Mouse (Mus musculus) embryonic facial prominence, embryonic 15.5 days (tissue): ENCODE data around the gene Tmem263. TPM values are rescaled to one million over a fixed set of nuclear protein-coding genes. Genes with fewer than 3 reads are reported as not detected.
A peak's percentile ranks its signal among the peaks of the same experiment; 100 is the strongest.

Experiments
- ATAC-seq: fragments of 200-750 bp; cut with Nextera tagmentation; 2 replicates; pipeline ENCODE4 v1.8.0; 2017; ENCODE audit warnings: low read depth, moderate TSS enrichment; ENCODE audit not compliant: insufficient number of reproducible peaks, low FRiP score, low TSS enrichment
- H3K27ac ChIP-seq: fragments of 300-500 bp; sonication (generic); replicated peaks from 2 replicates; pipeline ENCODE4 v1.5.1; 2015; ENCODE audit warnings: mild to moderate bottlenecking, inconsistent platforms
- H3K27me3 ChIP-seq: fragments of 300-500 bp; sonication (generic); 2 replicates; pipeline ENCODE4 v1.6.1; 2015; ENCODE audit warnings: inconsistent platforms
- H3K36me3 ChIP-seq: fragments of 300-500 bp; sonication (generic); 2 replicates; pipeline ENCODE4 v1.6.1; 2015; ENCODE audit warnings: mild to moderate bottlenecking, inconsistent platforms
- H3K4me1 ChIP-seq: fragments of 300-500 bp; sonication (generic); 2 replicates; pipeline ENCODE4 v1.6.1; 2015; ENCODE audit warnings: inconsistent platforms
- H3K4me2 ChIP-seq: fragments of 300-500 bp; sonication (generic); replicated peaks from 2 replicates; pipeline ENCODE4 v1.6.1; 2015; ENCODE audit warnings: mild to moderate bottlenecking, inconsistent platforms
- H3K4me3 ChIP-seq: fragments of 300-500 bp; sonication (generic); replicated peaks from 2 replicates; pipeline ENCODE4 v1.5.1; 2015; ENCODE audit warnings: mild to moderate bottlenecking, inconsistent platforms
- H3K9ac ChIP-seq: fragments of 300-500 bp; sonication (generic); 2 replicates; pipeline ENCODE4 v1.6.1; 2015; ENCODE audit warnings: inconsistent platforms
- H3K9me3 ChIP-seq: fragments of 300-500 bp; sonication (generic); replicated peaks from 2 replicates; pipeline ENCODE4 v1.6.1; 2016; ENCODE audit warnings: inconsistent platforms
- WGBS: fragments of 180-500 bp; shearing (Covaris S2); methylation state at CpG from one replicate; pipeline ENCODE4 v1.1.7; 2015; 5-methylcytosine and 5-hydroxymethylcytosine counted together
- polyA plus RNA-seq: library from polyadenylated mRNA; unstranded; fragments of >200 nt; fragmentation: Nextera tagmentation; extraction: Ambion mirVana; gene quantifications from 2 replicates; pipeline ENCODE4 v1.2.1, GENCODE M21; 2015

The Tmem263 gene
- polyA plus RNA-seq, 1 experiment from 2014 or later: 105 TPM

- H3K27me3 ChIP-seq: no peaks in the 10 kb centered on the region
- no peaks in the 10 kb centered on the region for H3K4me1 ChIP-seq
- no peak overlapping the region for H3K4me2 ChIP-seq
- no peaks in the 10 kb centered on the region for H3K9me3 ChIP-seq
- H3K4me3 ChIP-seq: no peak overlapping the region
- no peak overlapping the region for H3K27ac ChIP-seq
- no peak overlapping the region for H3K9ac ChIP-seq
- no peak for ATAC-seq
- H3K36me3 ChIP-seq: peaks cover 36% of the 10 kb centered on the region
- WGBS: 80% methylated on average over 9 of the region's 9 CpGs
These were observed 39.0 kb downstream of the Tmem263 start for GRCm38 (mm10) chr10:85141465-85141864.

- no peak overlapping the region for H3K4me2 ChIP-seq
- H3K9ac ChIP-seq: no peak overlapping the region
- H3K9me3 ChIP-seq: no peaks in the 10 kb centered on the region
- ATAC-seq: no peak
- H3K4me3 ChIP-seq: no peak overlapping the region
- H3K36me3 ChIP-seq: peaks cover 43% of the 10 kb centered on the region
- H3K4me1 ChIP-seq: no peaks in the 10 kb centered on the region
- WGBS: 89% methylated on average over 14 of the region's 14 CpGs
- no peak overlapping the region for H3K27ac ChIP-seq
- H3K27me3 ChIP-seq: no peaks in the 10 kb centered on the region
These were observed 43.9 kb downstream of the Tmem263 start for GRCm38 (mm10) chr10:85146282-85146681.

- no peak for ATAC-seq
- Histone ChIP-seq H3K4me1 (no peaks in the 10 kb centered on the region), H3K36me3 (peaks cover 25% of the 10 kb centered on the region), H3K27me3 (no peaks in the 10 kb centered on the region), H3K9me3 (no peaks in the 10 kb centered on the region), H3K27ac (no peak overlapping the region), H3K4me2 (no peak overlapping the region), H3K4me3 (no peak overlapping the region), H3K9ac (no peak overlapping the region)
- WGBS: 79% methylated on average over 5 of the region's 5 CpGs
These were observed 46.8 kb downstream of the Tmem263 start for GRCm38 (mm10) chr10:85149226-85149625.

- no peak for ATAC-seq
- no peak overlapping the region for H3K4me3 ChIP-seq
These were observed 51.8 kb downstream of the Tmem263 start for GRCm38 (mm10) chr10:85154195-85154594.

GRCm38 (mm10) chr10:85157451-85157850 lies 55.0 kb downstream of the Tmem263 start:
- ATAC-seq: no peak
- WGBS: 91% methylated on average over 7 of the region's 7 CpGs
- H3K27ac ChIP-seq: no peak overlapping the region

More at GRCm38 (mm10) chr10:85154195-85154594, 51.8 kb downstream of the Tmem263 start:
- Histone ChIP-seq H3K36me3 (peaks cover 2% of the 10 kb centered on the region; the same call in 1 of the 2 replicates), H3K27ac (no peak overlapping the region), H3K9ac (no peak overlapping the region), H3K4me2 (no peak overlapping the region), H3K27me3 (no peaks in the 10 kb centered on the region), H3K9me3 (no peaks in the 10 kb centered on the region), H3K4me1 (no peaks in the 10 kb centered on the region)
- 13% methylated on average over 2 of the region's 2 CpGs for WGBS

GRCm38 (mm10) chr10:85159989-85160619 lies 57.7 kb downstream of the Tmem263 start:
- no peaks in the 10 kb centered on the region for H3K36me3 ChIP-seq
- no peaks in the 10 kb centered on the region for H3K9me3 ChIP-seq
- no peaks in the 10 kb centered on the region for H3K27me3 ChIP-seq
- H3K4me2 ChIP-seq: no peak overlapping the region
- H3K27ac ChIP-seq: no peak overlapping the region
- H3K4me3 ChIP-seq: no peak overlapping the region
- no peak for ATAC-seq
- H3K9ac ChIP-seq: no peak overlapping the region
- H3K4me1 ChIP-seq: 0 out of 2 replicates have a peak, but pooled peaks cover 4% of the 10 kb centered on the region
- WGBS: 75% methylated on average over 1 of the region's 1 CpGs

More at GRCm38 (mm10) chr10:85157451-85157850, 55.0 kb downstream of the Tmem263 start:
- Histone ChIP-seq H3K9me3 (no peaks in the 10 kb centered on the region), H3K9ac (no peak overlapping the region), H3K36me3 (no peaks in the 10 kb centered on the region), H3K4me3 (no peak overlapping the region), H3K4me1 (0 out of 2 replicates have a peak, but pooled peaks cover under 1% of the 10 kb centered on the region), H3K4me2 (no peak overlapping the region), H3K27me3 (no peaks in the 10 kb centered on the region)

- no peak overlapping the region for H3K4me3 ChIP-seq
- H3K9ac ChIP-seq: no peak overlapping the region
- H3K27me3 ChIP-seq: no peaks in the 10 kb centered on the region
- no peak overlapping the region for H3K27ac ChIP-seq
- 66% methylated on average over 5 of the region's 5 CpGs for WGBS
- peak; percentile 47; the same call in 1 of the 2 replicates for ATAC-seq
- no peaks in the 10 kb centered on the region for H3K36me3 ChIP-seq
- 0 out of 2 replicates have a peak, but pooled peaks cover 4% of the 10 kb centered on the region for H3K4me1 ChIP-seq
- H3K4me2 ChIP-seq: no peak overlapping the region
- H3K9me3 ChIP-seq: no peaks in the 10 kb centered on the region
These were observed 59.4 kb downstream of the Tmem263 start for GRCm38 (mm10) chr10:85161745-85162351.

- H3K9me3 ChIP-seq: no peaks in the 10 kb centered on the region
- 91% methylated on average over 13 of the region's 13 CpGs for WGBS
- H3K36me3 ChIP-seq: no peaks in the 10 kb centered on the region
- H3K4me2 ChIP-seq: no peak overlapping the region
- no peak for ATAC-seq
- no peak overlapping the region for H3K27ac ChIP-seq
- H3K4me3 ChIP-seq: no peak overlapping the region
- 0 out of 2 replicates have a peak, but pooled peaks cover 4% of the 10 kb centered on the region for H3K4me1 ChIP-seq
- no peak overlapping the region for H3K9ac ChIP-seq
- H3K27me3 ChIP-seq: no peaks in the 10 kb centered on the region
These were observed 62.4 kb downstream of the Tmem263 start for GRCm38 (mm10) chr10:85164791-85165190.

GRCm38 (mm10) chr10:85165306-85165705 lies 62.9 kb downstream of the Tmem263 start:
- no peak for ATAC-seq
- no peak overlapping the region for H3K4me3 ChIP-seq
- H3K4me1 ChIP-seq: 0 out of 2 replicates have a peak, but pooled peaks cover 4% of the 10 kb centered on the region
- WGBS: 82% methylated on average over 5 of the region's 5 CpGs
- H3K9me3 ChIP-seq: no peaks in the 10 kb centered on the region
- no peak overlapping the region for H3K27ac ChIP-seq
- no peak overlapping the region for H3K4me2 ChIP-seq
- no peaks in the 10 kb centered on the region for H3K27me3 ChIP-seq
- H3K36me3 ChIP-seq: no peaks in the 10 kb centered on the region
- no peak overlapping the region for H3K9ac ChIP-seq
